Mouse (Mus musculus) intestine, embryonic 14.5 days (tissue): ENCODE results near the gene Ccdc162. TPM values are rescaled to one million over a fixed set of nuclear protein-coding genes. Genes with fewer than 3 reads are reported as not detected.

Experiments
- ATAC-seq: fragments of 200-750 bp; cut with Nextera tagmentation; replicated peaks from 2 replicates; pipeline ENCODE4 v1.8.0; 2017; ENCODE audit warnings: low read depth, moderate number of reproducible peaks, moderate TSS enrichment, moderate library complexity; ENCODE audit not compliant: low FRiP score, low TSS enrichment
- DNase-seq: peaks from one replicate; pipeline ENCODE4 v3.0.0-alpha.2; 2018; ENCODE audit warnings: low spot score
- H3K27ac ChIP-seq: fragments of 300-500 bp; sonication (generic); 2 replicates; pipeline ENCODE4 v1.5.1; 2014; ENCODE audit warnings: low read depth, mild to moderate bottlenecking, control low read depth
- H3K27me3 ChIP-seq: fragments of 300-500 bp; sonication (generic); replicated peaks from 2 replicates; pipeline ENCODE4 v1.6.1; 2014; ENCODE audit warnings: low read length, control low read depth; ENCODE audit not compliant: control insufficient read depth, insufficient read depth
- H3K36me3 ChIP-seq: fragments of 300-500 bp; sonication (generic); 2 replicates; pipeline ENCODE4 v1.6.1; 2014; ENCODE audit warnings: low read length, control low read depth; ENCODE audit not compliant: control insufficient read depth, insufficient read depth
- H3K4me1 ChIP-seq: fragments of 300-500 bp; sonication (generic); replicated peaks from 2 replicates; pipeline ENCODE4 v1.6.1; 2014; ENCODE audit warnings: low read length, control low read depth, mixed read lengths; ENCODE audit not compliant: control insufficient read depth, insufficient read depth
- H3K4me2 ChIP-seq: fragments of 300-500 bp; sonication (generic); 2 replicates; pipeline ENCODE4 v1.6.1; 2014; ENCODE audit warnings: low read length
- H3K4me3 ChIP-seq: fragments of 300-500 bp; sonication (generic); 2 replicates; pipeline ENCODE4 v1.5.1; 2014; ENCODE audit warnings: low read depth, low read length, control low read depth, mixed read lengths
- H3K9ac ChIP-seq: fragments of 300-500 bp; sonication (generic); 2 replicates; pipeline ENCODE4 v1.6.1; 2014; ENCODE audit warnings: mild to moderate bottlenecking, low read length
- H3K9me3 ChIP-seq: fragments of 300-500 bp; sonication (generic); 2 replicates; pipeline ENCODE4 v1.6.1; 2016; ENCODE audit warnings: low read length, control low read depth; ENCODE audit not compliant: control insufficient read depth
- WGBS: fragments of 180-500 bp; shearing (Covaris S2); extraction: QIAGEN DNeasy Blood & Tissue Kit; methylation state at CpG from one replicate; pipeline ENCODE4 v1.1.7; 2014; 5-methylcytosine and 5-hydroxymethylcytosine counted together
- polyA plus RNA-seq: library from polyadenylated mRNA; unstranded; fragments of >200 nt; fragmentation: Nextera tagmentation; extraction: Ambion mirVana; gene quantifications from 2 replicates; pipeline ENCODE4 v1.2.1, GENCODE M21; 2014

Gene Ccdc162
- polyA plus RNA-seq, 1 experiment from 2014 or later, result 0.47 TPM

- Histone ChIP-seq H3K4me2 (no peak overlapping the region), H3K4me1 (peaks cover 9% of the 10 kb centered on the region; the same call in 1 of the 2 replicates), H3K9me3 (peaks cover 2% of the 10 kb centered on the region; the same call in 1 of the 2 replicates), H3K9ac (no peak overlapping the region), H3K4me3 (no peak overlapping the region), H3K27ac (no peak overlapping the region), H3K27me3 (no peaks in the 10 kb centered on the region), H3K36me3 (no peaks in the 10 kb centered on the region)
- 84% methylated on average over 3 of the region's 3 CpGs for WGBS
- ATAC-seq, result no peak
- DNase-seq, result no peak
These were observed 161.4 kb downstream of the Ccdc162 start for GRCm38 (mm10) chr10:41555081-41555480.

DNA sequence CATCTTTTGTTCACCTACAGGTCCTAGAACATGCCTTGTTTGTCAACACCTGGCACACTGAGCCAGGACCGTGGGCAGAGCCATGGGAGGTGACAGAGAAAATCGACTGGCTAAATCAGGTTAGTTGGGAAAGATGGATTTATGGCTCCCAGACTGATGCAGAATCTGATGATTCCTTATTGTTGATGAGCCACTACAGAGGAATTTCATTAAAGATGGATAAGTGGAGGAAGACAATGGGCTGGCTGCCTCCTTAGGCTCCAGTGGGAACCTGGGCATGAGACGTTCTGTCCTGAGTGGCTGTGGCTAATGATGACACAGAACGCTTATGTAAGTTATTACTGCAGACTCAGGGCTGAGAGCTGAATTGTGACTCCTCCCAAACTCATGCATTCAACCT is 162.7 kb downstream of the Ccdc162 start:
- ATAC-seq (no peak), DNase-seq (no peak)
- no peak overlapping the region for H3K27ac ChIP-seq
- peaks cover 9% of the 10 kb centered on the region; the same call in 1 of the 2 replicates for H3K4me1 ChIP-seq
- no peak overlapping the region for H3K4me3 ChIP-seq
- peaks cover 7% of the 10 kb centered on the region for H3K9me3 ChIP-seq
- no peak overlapping the region for H3K9ac ChIP-seq
- H3K4me2 ChIP-seq, result no peak overlapping the region
- no peaks in the 10 kb centered on the region for H3K36me3 ChIP-seq
- no peaks in the 10 kb centered on the region for H3K27me3 ChIP-seq
- 69% methylated on average over 4 of the region's 4 CpGs for WGBS

- Histone ChIP-seq H3K4me1 (peaks cover 9% of the 10 kb centered on the region; the same call in 1 of the 2 replicates), H3K9me3 (peaks cover 7% of the 10 kb centered on the region), H3K36me3 (no peaks in the 10 kb centered on the region), H3K4me3 (no peak overlapping the region), H3K27ac (peak overlapping the region; percentile 66), H3K4me2 (no peak overlapping the region), H3K27me3 (no peaks in the 10 kb centered on the region), H3K9ac (no peak overlapping the region)
- DNase-seq (no peak), ATAC-seq (peak; percentile 77)
- 37% methylated on average over 14 of the region's 14 CpGs for WGBS
These were observed 163.4 kb downstream of the Ccdc162 start for GRCm38 (mm10) chr10:41552847-41553589.

- Histone ChIP-seq H3K4me3 (no peak overlapping the region), H3K4me2 (no peak overlapping the region), H3K27me3 (no peaks in the 10 kb centered on the region), H3K4me1 (peaks cover 9% of the 10 kb centered on the region; the same call in 1 of the 2 replicates), H3K27ac (peak overlapping the region; percentile 66), H3K9ac (no peak overlapping the region), H3K36me3 (no peaks in the 10 kb centered on the region), H3K9me3 (peaks cover 7% of the 10 kb centered on the region)
- 43% methylated on average over 3 of the region's 3 CpGs for WGBS
- DNase-seq (no peak), ATAC-seq (no peak)
These were observed 164.1 kb downstream of the Ccdc162 start for GRCm38 (mm10) chr10:41552319-41552718.

DNA sequence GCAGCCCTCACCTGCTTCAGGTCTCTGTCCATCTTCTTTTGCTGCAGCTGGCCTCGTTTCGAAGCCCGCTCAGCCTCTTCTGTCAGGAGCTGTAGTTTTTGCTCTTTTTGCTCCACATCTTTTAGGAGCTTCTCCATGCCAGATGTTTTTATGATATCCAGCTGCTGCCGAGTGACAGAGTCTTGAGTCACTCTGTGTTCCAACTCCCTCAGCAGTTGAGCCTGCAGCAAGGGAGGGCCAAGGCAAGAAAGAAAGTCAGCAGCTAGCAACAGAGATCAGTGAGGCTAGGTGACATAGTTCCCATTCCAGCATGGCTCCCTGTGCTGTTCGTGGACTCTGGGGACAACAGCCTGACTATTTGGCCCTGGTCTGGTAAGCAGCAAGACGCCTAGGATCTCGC is 165.7 kb downstream of the Ccdc162 start:
- Histone ChIP-seq H3K36me3 (no peaks in the 10 kb centered on the region), H3K9me3 (peaks cover 7% of the 10 kb centered on the region), H3K9ac (no peak overlapping the region), H3K27me3 (no peaks in the 10 kb centered on the region), H3K4me3 (no peak overlapping the region), H3K27ac (no peak overlapping the region), H3K4me1 (peaks cover 9% of the 10 kb centered on the region; the same call in 1 of the 2 replicates), H3K4me2 (no peak overlapping the region)
- 68% methylated on average over 7 of the region's 7 CpGs for WGBS
- ATAC-seq (no peak), DNase-seq (no peak)

GRCm38 (mm10) chr10:41546396-41547165 is 169.9 kb downstream of the Ccdc162 start:
- no peak overlapping the region for H3K4me3 ChIP-seq
- no peak for DNase-seq
- H3K9ac ChIP-seq, result no peak overlapping the region
- no peak for ATAC-seq
- no peaks in the 10 kb centered on the region for H3K36me3 ChIP-seq
- no peak overlapping the region for H3K4me2 ChIP-seq
- WGBS, result 58% methylated on average over 13 of the region's 13 CpGs
- H3K4me1 ChIP-seq, result peaks cover 4% of the 10 kb centered on the region; the same call in 1 of the 2 replicates
- no peak overlapping the region for H3K27ac ChIP-seq
- peaks cover 7% of the 10 kb centered on the region for H3K9me3 ChIP-seq
- H3K27me3 ChIP-seq, result no peaks in the 10 kb centered on the region

DNA sequence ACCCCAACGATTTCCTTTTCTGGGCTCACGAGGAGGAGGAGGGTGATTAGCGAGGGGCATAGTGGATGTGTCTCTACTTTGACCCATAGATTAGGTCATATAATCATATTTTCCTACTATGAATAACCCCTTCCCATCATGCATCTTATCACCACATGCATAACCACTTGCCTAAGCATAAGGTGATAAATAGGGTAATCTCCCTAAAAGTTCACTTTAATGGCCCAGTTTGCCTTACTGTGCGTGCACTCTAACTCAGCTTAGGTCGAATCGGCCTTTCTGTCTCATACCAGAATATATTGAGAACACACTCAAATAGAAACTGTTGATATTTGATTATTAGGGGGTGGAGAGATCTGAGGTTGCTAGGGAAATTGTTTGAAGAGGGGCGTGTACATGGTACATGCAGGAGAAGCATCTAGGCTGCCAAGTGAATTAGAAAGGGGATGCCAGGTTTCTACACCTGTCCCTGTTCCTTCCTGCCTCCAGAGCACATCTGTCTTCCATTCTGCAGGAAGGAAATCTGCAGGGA is 171.1 kb downstream of the Ccdc162 start:
- no peak overlapping the region for H3K27ac ChIP-seq
- H3K4me1 ChIP-seq, result peaks cover 4% of the 10 kb centered on the region; the same call in 1 of the 2 replicates
- no peak overlapping the region for H3K4me2 ChIP-seq
- ATAC-seq (no peak; the same call in 1 of the 2 replicates), DNase-seq (no peak)
- H3K4me3 ChIP-seq, result no peak overlapping the region
- WGBS, result 56% methylated on average over 7 of the region's 7 CpGs
- H3K9me3 ChIP-seq, result peaks cover 7% of the 10 kb centered on the region
- no peaks in the 10 kb centered on the region for H3K27me3 ChIP-seq
- H3K36me3 ChIP-seq, result no peaks in the 10 kb centered on the region
- H3K9ac ChIP-seq, result no peak overlapping the region

DNA sequence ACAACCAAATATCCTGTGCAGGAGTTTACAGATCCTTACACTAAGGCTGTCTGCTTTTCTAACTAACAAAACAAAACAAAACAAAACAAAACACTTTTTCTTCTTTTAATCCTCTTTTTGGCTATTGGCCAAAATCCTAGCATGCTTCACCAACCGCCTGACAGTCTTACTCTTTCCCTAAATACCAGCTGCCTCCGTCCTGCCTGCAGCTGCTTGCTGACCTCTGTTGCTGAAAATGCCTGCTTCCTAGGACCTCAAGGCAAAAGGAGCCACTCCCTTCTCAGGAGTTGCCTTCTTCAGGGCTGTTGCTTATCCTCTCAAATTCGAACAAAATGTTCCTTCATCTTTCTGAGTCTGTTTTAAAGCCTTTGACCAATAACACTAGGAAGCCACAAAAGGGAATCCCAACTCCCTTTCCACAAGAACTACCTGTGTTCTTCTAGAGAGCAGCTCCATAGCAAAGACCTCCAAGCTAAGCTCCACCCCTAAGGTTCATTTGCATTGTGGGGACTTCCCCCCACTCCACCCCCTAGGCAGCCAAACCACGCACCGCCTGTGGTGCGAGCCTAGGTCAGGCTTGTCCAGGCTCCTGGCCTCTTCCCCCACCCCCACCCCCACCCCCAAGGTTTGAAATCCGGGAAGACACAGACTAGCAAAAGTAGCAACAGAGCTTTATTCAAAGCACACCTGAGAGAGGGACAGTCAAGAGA is 171.8 kb downstream of the Ccdc162 start:
- Histone ChIP-seq H3K4me3 (no peak overlapping the region), H3K27me3 (no peaks in the 10 kb centered on the region), H3K27ac (no peak overlapping the region), H3K4me2 (0 out of 2 replicates have a peak overlapping the region, but pooled peaks have one; percentile 6), H3K9ac (no peak overlapping the region), H3K9me3 (peaks cover 7% of the 10 kb centered on the region), H3K36me3 (no peaks in the 10 kb centered on the region), H3K4me1 (peaks cover 4% of the 10 kb centered on the region; the same call in 1 of the 2 replicates)
- ATAC-seq (peak; percentile 43; the same call in 1 of the 2 replicates), DNase-seq (no peak)
- WGBS, result 9% methylated on average over 7 of the region's 7 CpGs
